Mouse (Mus musculus) gastrocnemius, adult 2 months (tissue): ENCODE measurements around the gene Deup1. TPM values are rescaled to one million over a fixed set of nuclear protein-coding genes. Genes with fewer than 3 reads are reported as not detected.

Experiments
- DNase-seq: peaks from one replicate; pipeline ENCODE4 v3.0.0; 2022
- H3K27ac ChIP-seq: fragments of 200-600 bp; 2 replicates; pipeline ENCODE4 v1.8.1; 2022; ENCODE audit warnings: mild to moderate bottlenecking
- H3K4me3 ChIP-seq: fragments of 200-600 bp; 2 replicates; pipeline ENCODE4 v1.8.1; 2022; ENCODE audit warnings: mild to moderate bottlenecking, moderate library complexity
- CTCF ChIP-seq: fragments of 200-600 bp; IDR thresholded peaks from 2 replicates; pipeline ENCODE4 v1.8.1; 2022; ENCODE audit warnings: antibody characterized with exemption, mild to moderate bottlenecking, moderate library complexity
- intact Hi-C: fragments of 180-260 bp; cut with DNase I; formaldehyde crosslinking; loops from one replicate; pipeline ENCODE4 v1.15.1; 2025
- total RNA-seq, 2 experiments: library from RNA; stranded (reverse); gene quantifications; 2 replicates each; pipeline ENCODE4 v1.2.3; 2021

Deup1 gene
- total RNA-seq, 2 experiments from 2014 or later = not detected

GRCm38 (mm10) chr9:15537455-15538048 is 90.2 kb downstream of the Deup1 start:
- intact Hi-C loops = no loop called here
- TF ChIP-seq CTCF = no peak

DNA sequence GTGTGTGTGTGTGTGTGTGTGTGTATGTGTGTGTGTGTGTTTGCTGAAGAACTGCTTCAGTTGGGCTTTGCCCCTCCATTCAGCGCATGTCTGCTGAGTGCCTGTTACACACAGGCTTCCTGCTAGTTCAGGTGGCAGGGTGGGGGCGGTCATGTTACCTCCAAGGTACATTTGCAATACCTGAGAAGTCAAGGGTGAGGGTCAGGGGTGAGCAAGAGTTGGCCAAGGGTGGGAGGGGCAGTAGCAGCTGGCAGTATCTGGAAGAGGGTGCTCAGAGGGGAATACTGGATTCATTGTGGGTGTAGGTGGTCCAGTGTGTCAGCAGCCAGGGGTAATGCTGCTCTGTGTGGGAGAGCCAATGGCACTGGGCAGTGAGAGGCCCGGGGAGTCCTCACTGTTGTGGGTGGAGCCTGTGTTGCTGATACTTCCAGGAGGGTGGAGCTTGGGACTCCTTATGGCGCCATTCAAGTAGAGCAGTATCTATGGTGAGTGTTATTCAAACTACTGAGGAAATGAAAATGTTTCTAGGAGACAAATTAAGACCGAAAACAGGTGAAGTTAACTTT is 90.8 kb downstream of the Deup1 start:
- no peak for TF ChIP-seq CTCF
- H3K4me3 ChIP-seq = no peak overlapping the region
- no peak for DNase-seq
- intact Hi-C loops = no loop called here
- no peak overlapping the region for H3K27ac ChIP-seq

More at GRCm38 (mm10) chr9:15537455-15538048, 90.2 kb downstream of the Deup1 start:
- Histone ChIP-seq H3K4me3 (no peak overlapping the region), H3K27ac (no peak overlapping the region)
- DNase-seq = no peak

DNA sequence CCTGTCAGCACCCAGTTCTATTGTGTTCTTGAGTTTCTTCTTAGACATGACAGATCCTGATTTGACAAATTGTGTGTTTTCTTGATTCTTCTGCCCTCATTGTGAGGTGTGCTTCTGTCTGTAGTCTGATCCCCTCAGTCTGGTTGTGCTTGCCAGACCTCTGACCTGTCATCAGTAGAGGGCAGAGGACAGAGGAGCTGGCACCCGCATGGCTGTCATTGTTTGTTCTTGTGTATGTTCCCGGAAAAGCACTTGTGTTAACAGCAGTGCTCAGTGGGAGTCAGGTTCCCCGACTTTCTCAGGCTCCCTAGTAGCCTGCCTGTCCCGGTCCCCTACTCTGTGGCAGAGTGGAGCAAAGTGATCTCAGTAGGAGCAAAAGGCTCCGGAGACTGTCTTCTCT is 92.3 kb downstream of the Deup1 start:
- intact Hi-C loops = no loop called here
- DNase-seq = no peak
- H3K4me3 ChIP-seq = no peak overlapping the region
- peak overlapping the region; percentile 44 for H3K27ac ChIP-seq
- TF ChIP-seq CTCF = no peak

DNA sequence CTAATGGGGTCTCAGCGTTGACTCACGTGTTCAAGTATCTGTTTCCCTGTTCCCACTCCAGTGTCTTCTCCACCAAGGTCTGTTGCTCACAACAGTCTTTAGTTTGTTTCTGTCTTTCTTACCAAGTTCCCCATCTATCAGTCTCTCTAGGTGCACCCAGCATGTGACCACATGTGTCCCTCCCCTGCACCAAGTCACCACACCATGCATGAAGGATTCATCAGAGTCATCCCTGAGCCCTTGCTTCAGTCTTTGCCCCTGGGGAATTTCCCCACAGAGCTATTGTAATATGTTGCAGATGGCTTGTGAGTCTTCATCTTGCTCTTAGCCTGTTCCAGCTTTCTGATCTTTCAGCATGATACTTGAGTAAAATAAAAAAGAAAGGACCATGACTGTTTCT is 93.6 kb downstream of the Deup1 start:
- H3K27ac ChIP-seq = peak overlapping the region; percentile 44; the same call in 1 of the 2 replicates
- no peak for TF ChIP-seq CTCF
- H3K4me3 ChIP-seq = no peak overlapping the region
- no peak for DNase-seq
- intact Hi-C loops = no loop called here

DNA sequence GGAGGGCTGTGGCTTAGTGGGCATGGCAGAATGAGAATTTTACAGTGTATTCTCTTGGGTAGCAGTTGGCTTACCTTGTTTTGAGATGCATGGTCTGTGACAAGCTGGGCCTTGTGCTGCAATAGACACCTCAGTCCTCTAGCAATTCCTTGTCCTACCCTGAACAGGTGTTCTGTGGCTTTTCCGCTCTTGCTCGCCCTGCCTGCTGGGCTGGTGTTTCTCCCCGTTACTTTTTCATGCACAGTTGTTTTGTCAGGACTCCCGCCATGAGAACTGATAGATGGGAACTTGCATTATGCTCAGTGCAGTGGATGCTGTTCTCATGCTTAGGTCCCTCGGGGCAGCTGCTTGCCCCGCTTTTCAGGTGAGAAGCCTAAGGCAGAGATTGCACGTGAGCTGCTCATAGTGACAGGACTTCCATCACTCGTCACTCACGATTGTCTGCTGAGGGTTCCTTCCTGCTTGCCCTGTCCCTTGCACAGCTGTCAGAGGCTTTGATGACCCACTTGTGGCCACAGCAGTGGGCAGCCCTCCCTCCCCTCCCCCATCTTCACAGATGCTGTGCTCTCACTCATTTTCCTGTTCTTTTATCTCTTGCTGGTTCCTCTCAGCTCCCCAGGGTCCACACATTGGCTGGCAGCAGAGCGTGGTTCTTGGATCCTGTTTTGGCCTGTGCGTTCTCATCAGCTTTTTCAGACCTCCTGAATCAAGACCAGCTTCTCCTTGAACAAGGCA is 94.2 kb downstream of the Deup1 start:
- no peak for DNase-seq
- intact Hi-C loops = no loop called here
- Histone ChIP-seq H3K4me3 (no peak overlapping the region), H3K27ac (peak overlapping the region; percentile 44; the same call in 1 of the 2 replicates)
- TF ChIP-seq CTCF = no peak

DNA sequence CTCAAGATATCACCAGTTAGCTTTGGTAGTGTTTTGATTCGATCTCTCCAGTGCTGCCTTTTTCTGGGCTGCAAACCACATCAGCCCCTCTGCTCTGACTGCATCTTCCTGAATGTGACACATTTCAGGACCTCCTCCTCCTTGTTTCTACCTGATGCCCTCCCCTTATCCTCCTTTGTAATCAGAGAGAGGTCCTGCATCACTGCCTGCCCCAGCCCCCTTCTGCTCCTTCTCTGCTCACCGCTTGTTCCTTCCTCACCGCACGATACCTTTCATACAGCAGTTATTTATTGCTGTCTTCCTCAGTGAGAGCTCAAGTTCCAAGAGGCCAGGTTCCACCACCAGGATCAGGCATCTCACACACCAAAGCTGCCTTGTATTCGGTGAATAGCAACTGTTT is 96.5 kb downstream of the Deup1 start:
- intact Hi-C loops = no loop called here
- no peak for DNase-seq
- no peak overlapping the region for H3K4me3 ChIP-seq
- no peak overlapping the region for H3K27ac ChIP-seq
- no peak for TF ChIP-seq CTCF

DNA sequence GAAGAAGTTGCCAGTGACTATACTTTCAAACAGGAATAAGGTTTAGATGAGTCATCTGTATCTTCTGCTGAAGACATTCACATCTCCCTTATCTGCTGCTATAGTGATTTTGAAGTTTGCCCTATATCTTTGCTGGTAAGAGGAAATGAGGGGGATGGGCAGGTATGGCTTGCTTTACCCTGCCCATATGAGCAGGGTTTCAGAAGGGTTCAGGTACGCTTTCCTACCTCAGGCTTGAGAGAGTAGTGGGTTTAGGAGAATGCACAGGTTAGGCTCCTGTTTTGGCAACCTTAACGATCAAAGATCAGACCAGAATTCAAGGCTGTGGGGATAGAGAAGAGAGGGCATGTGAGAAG is 97.8 kb downstream of the Deup1 start:
- no peak for TF ChIP-seq CTCF
- Histone ChIP-seq H3K4me3 (no peak overlapping the region), H3K27ac (no peak overlapping the region; the same call in 1 of the 2 replicates)
- no peak for DNase-seq
- intact Hi-C loops = no loop called here

GRCm38 (mm10) chr9:15529275-15529964 is 98.3 kb downstream of the Deup1 start:
- intact Hi-C loops = no loop called here
- no peak for TF ChIP-seq CTCF

GRCm38 (mm10) chr9:15528368-15528767 is 99.4 kb downstream of the Deup1 start:
- intact Hi-C loops = no loop called here
- DNase-seq = no peak
- Histone ChIP-seq H3K4me3 (no peak overlapping the region), H3K27ac (peak overlapping the region; percentile 24; the same call in 1 of the 2 replicates)
- no peak for TF ChIP-seq CTCF

More at GRCm38 (mm10) chr9:15529275-15529964, 98.3 kb downstream of the Deup1 start:
- Histone ChIP-seq H3K27ac (peak overlapping the region; percentile 24; the same call in 1 of the 2 replicates), H3K4me3 (no peak overlapping the region)
- DNase-seq = no peak

GRCm38 (mm10) chr9:15527846-15528245 is 99.9 kb downstream of the Deup1 start:
- Histone ChIP-seq H3K27ac (peak overlapping the region; percentile 24), H3K4me3 (no peak overlapping the region)
- TF ChIP-seq CTCF = no peak
- DNase-seq = no peak
- intact Hi-C loops = no loop called here

DNA sequence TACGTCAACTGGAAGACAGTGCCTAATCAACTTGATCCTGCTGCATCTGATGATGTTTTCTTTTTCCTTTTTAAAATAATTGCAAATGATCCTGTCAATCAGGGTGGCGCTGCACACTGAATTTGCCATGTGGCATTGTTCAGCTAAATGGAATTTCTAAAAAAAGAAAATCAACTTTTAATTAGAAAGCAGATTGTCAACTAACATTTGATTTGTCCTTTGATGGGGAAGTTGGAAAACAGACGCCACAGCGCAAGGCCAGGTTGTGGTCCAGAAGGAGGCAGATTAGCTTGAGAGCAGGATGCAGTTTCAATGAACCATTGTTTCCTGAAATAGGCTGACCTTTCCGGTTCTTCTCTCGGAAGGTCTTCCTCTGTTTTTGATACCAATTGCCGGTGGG is 101.2 kb downstream of the Deup1 start:
- Histone ChIP-seq H3K27ac (peak overlapping the region; percentile 71), H3K4me3 (no peak overlapping the region)
- no peak for DNase-seq
- intact Hi-C loops = no loop called here
- no peak for TF ChIP-seq CTCF

DNA sequence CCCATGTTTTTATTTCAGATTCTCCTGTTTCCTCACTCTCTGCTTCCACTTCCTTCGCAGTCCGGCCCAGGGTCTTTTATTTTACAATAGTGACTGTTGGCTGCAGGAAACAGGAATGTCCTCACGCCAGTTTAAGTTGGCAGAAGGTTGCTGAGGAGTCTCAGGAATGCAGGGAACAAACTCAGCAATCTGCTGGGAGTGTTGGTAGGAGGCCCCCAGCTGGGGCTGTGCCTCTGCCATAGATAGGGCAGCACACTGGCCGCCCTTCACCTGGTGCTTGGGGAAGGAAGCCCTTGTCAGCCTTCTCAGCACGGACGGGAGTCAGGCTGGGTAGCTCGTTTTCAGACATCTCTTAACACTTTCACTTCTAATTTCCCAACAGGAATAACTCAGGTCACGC is 102.5 kb downstream of the Deup1 start:
- intact Hi-C loops = no loop called here

DNA sequence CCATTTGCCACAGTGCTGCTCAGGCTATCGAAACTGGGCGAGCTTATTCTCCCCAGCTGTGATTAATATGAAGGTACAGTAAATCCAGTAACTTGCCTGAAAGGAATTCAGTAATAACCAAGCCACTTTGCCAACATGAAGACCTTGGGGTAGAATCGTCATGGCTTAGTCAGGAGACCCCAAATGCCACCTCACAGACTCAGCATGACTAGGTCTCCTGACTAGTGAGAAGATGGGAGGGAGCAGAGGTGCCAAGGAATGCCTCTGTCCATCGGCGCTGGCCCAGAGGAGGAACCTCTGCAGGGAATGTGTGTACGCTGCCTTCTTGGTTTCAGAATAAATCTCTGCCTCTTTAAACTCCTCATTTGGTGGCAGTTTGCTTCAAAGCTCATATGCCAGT is 104.1 kb downstream of the Deup1 start:
- intact Hi-C loops = no loop called here
- TF ChIP-seq CTCF = no peak
- H3K4me3 ChIP-seq = no peak overlapping the region
- no peak for DNase-seq
- peak overlapping the region; percentile 40; the same call in 1 of the 2 replicates for H3K27ac ChIP-seq

More for the DNA sequence above, 102.5 kb downstream of the Deup1 start:
- no peak for DNase-seq
- peak overlapping the region; percentile 51 for H3K4me3 ChIP-seq
- peak overlapping the region; percentile 71 for H3K27ac ChIP-seq
- no peak for TF ChIP-seq CTCF
